Comparison of ENCODE assay signal across 27 mouse cellular contexts in genomic region chr8:104866844-104867531, GRCm38 (mm10). TPM values are rescaled to one million over a fixed set of nuclear protein-coding genes. Genes with fewer than 3 reads are reported as not detected.
ATAC-seq lines count a peak whose summit lies in the region.
"Not testable (repeated sequence)": the region's sequence is repeated elsewhere in the genome, so short reads cannot be mapped to it uniquely, and the experiment has no call there.
"Had no signal": no experiment of that assay in that cellular context is flagged by ENCODE, and none has a peak within 500 bp of the region (broad histone marks: within the 10 kb centered on the region; RNA-seq: fewer than 3 reads in every experiment).

No protein-coding gene starts in this region.

- WGBS in intestine, embryonic 15.5 days, result no CpG with 5 or more reads among the region's 4 CpGs
- no CpG with 5 or more reads among the region's 4 CpGs for WGBS in liver, embryonic 16.5 days (ENCODE audit: insufficient replicate concordance)
- WGBS in stomach, embryonic 16.5 days, result no CpG with 5 or more reads among the region's 4 CpGs

- H3K4me1 ChIP-seq in intestine, embryonic 15.5 days (replicated peaks); liver, embryonic 16.5 days (ENCODE audit: control insufficient read depth, low read depth, low read length); stomach, embryonic 16.5 days (ENCODE audit: control insufficient read depth, insufficient read depth, low read length): not testable (repeated sequence)

- not testable (repeated sequence) for H3K9ac ChIP-seq in intestine, embryonic 15.5 days; liver, embryonic 16.5 days (ENCODE audit: low read depth, low read length); stomach, embryonic 16.5 days (ENCODE audit: low read length)

- H3K4me3 ChIP-seq in intestine, embryonic 15.5 days (replicated peaks); liver, embryonic 16.5 days (ENCODE audit: low read depth, low read length); stomach, embryonic 16.5 days (replicated peaks; ENCODE audit: low read length): not testable (repeated sequence)

- H3K27me3 ChIP-seq in intestine, embryonic 15.5 days (replicated peaks); liver, embryonic 16.5 days (ENCODE audit: control insufficient read depth, insufficient read depth, low read depth, low read length); stomach, embryonic 16.5 days (ENCODE audit: control insufficient read depth, insufficient read depth, low read length): not testable (repeated sequence)

- not testable (repeated sequence) for H3K9me3 ChIP-seq in intestine, embryonic 15.5 days; liver, embryonic 16.5 days (replicated peaks; ENCODE audit: control insufficient read depth, low read length); stomach, embryonic 16.5 days (replicated peaks; ENCODE audit: control insufficient read depth, low read length)

- not testable (repeated sequence) for H3K27ac ChIP-seq in intestine, embryonic 15.5 days; liver, embryonic 16.5 days (ENCODE audit: low read length); stomach, embryonic 16.5 days (ENCODE audit: low read length)

- not testable (repeated sequence) for H3K36me3 ChIP-seq in intestine, embryonic 15.5 days; liver, embryonic 16.5 days (ENCODE audit: control insufficient read depth, insufficient read depth); stomach, embryonic 16.5 days (ENCODE audit: control insufficient read depth, insufficient read depth, low read length)

- H3K4me2 ChIP-seq in intestine, embryonic 15.5 days (replicated peaks); liver, embryonic 16.5 days (ENCODE audit: low read depth, low read length); stomach, embryonic 16.5 days (ENCODE audit: low read depth, low read length): not testable (repeated sequence)

- ATAC-seq in CD4-positive, CD25-positive, alpha-beta regulatory T cell, adult 4 months, result peak; percentile 98
- peak; percentile 42 for ATAC-seq in granulocyte monocyte progenitor cell, adult 5-6 weeks (replicated peaks; ENCODE audit: poor library complexity, severe bottlenecking)
- peak; percentile 97 for ATAC-seq in intestine, embryonic 15.5 days
- ATAC-seq in liver, embryonic 16.5 days (ENCODE audit: low read depth), result peak; percentile 59; the same call in 1 of the 2 replicates
- peak; percentile 77 for ATAC-seq in megakaryocyte progenitor cell, adult 5-6 weeks (replicated peaks; ENCODE audit: poor library complexity)
- ATAC-seq in stomach, embryonic 16.5 days (ENCODE audit: insufficient read depth, low FRiP score), result peak; percentile 86

RNA-seq across cellular contexts. Expression of gene Ces2c, which starts 20.1 kb away (rescaled TPM):
- 10 to 100 TPM; 22.1 to 39.8 TPM for polyA plus RNA-seq in CD4-positive, CD25-positive, alpha-beta regulatory T cell, adult 4 months (2017; shearing (Covaris generic))
- total RNA-seq in granulocyte monocyte progenitor cell, adult 5-6 weeks (2014; fragmentation: Nextera tagmentation), result not detected in 2 replicates
- not detected in 2 replicates for total RNA-seq in granulocyte monocyte progenitor cell, adult 5-6 weeks (2017)
- polyA plus RNA-seq in intestine, embryonic 15.5 days (2015; fragmentation: Nextera tagmentation; extraction: Ambion mirVana), result 1.1 and 1.6 TPM in 2 replicates
- polyA plus RNA-seq in liver, embryonic 16.5 days (2015; fragmentation: Nextera tagmentation; extraction: Ambion mirVana), result 0.16 and 0.37 TPM in 2 replicates
- not detected in 2 replicates for total RNA-seq in megakaryocyte progenitor cell, adult 5-6 weeks (2015)
- total RNA-seq in megakaryocyte progenitor cell, adult 5-6 weeks (2017), result not detected in 2 replicates
- 1.4 and 2.2 TPM in 2 replicates for polyA plus RNA-seq in stomach, embryonic 16.5 days (2015; fragmentation: Nextera tagmentation; extraction: Ambion mirVana)
- total RNA-seq: adrenal gland, adult 2 months; adrenal gland, postnatal 14 days; heart, adult 2 months; heart, postnatal 14 days; heart, postnatal 4 days had no signal
- polyA plus RNA-seq: adrenal gland, adult 2 months; cerebellum, adult 2 months; embryonic facial prominence, embryonic 10.5 days; embryonic facial prominence, embryonic 13.5 days; erythroblast, embryonic 14.5 days; forebrain, embryonic 12.5 days; forebrain, embryonic 15.5 days; G1E; heart, adult 2 months; heart, embryonic 10.5 days; heart, embryonic 13.5 days; hindbrain, embryonic 12.5 days; hindbrain, embryonic 15.5 days; Patski had no signal

RNA-seq across cellular contexts. Expression of gene Ces2b, which starts 35.6 kb away (rescaled TPM):
- not detected for polyA plus RNA-seq in CD4-positive, CD25-positive, alpha-beta regulatory T cell, adult 4 months (2017; shearing (Covaris generic))
- total RNA-seq in granulocyte monocyte progenitor cell, adult 5-6 weeks (2014; fragmentation: Nextera tagmentation), result not detected in 2 replicates
- total RNA-seq in granulocyte monocyte progenitor cell, adult 5-6 weeks (2017), result not detected in 2 replicates
- 0.41 and 0.51 TPM in 2 replicates for polyA plus RNA-seq in intestine, embryonic 15.5 days (2015; fragmentation: Nextera tagmentation; extraction: Ambion mirVana)
- 0.37 and 0.48 TPM in 2 replicates for polyA plus RNA-seq in liver, embryonic 16.5 days (2015; fragmentation: Nextera tagmentation; extraction: Ambion mirVana)
- not detected in 2 replicates for total RNA-seq in megakaryocyte progenitor cell, adult 5-6 weeks (2015)
- 0.20 and 0.21 TPM in 2 replicates for total RNA-seq in megakaryocyte progenitor cell, adult 5-6 weeks (2017)
- polyA plus RNA-seq in stomach, embryonic 16.5 days (2015; fragmentation: Nextera tagmentation; extraction: Ambion mirVana), result 1.0 and 1.5 TPM in 2 replicates
- total RNA-seq: CH12.LX; gastrocnemius, postnatal 25 days had no signal
- polyA plus RNA-seq: adrenal gland, adult 2 months; cerebellum, adult 2 months; erythroblast, embryonic 14.5 days; G1E; heart, embryonic 10.5 days; heart, embryonic 16.5 days; Patski had no signal

RNA-seq across cellular contexts. Expression of gene Ces2e, which starts 59.1 kb away (rescaled TPM):
- polyA plus RNA-seq in CD4-positive, CD25-positive, alpha-beta regulatory T cell, adult 4 months (2017; shearing (Covaris generic)), result not detected
- total RNA-seq in granulocyte monocyte progenitor cell, adult 5-6 weeks (2014; fragmentation: Nextera tagmentation), result not detected in 2 replicates
- not detected in 2 replicates for total RNA-seq in granulocyte monocyte progenitor cell, adult 5-6 weeks (2017)
- polyA plus RNA-seq in intestine, embryonic 15.5 days (2015; fragmentation: Nextera tagmentation; extraction: Ambion mirVana), result 25.4 and 34.4 TPM in 2 replicates
- polyA plus RNA-seq in liver, embryonic 16.5 days (2015; fragmentation: Nextera tagmentation; extraction: Ambion mirVana), result 3.5 and 4.0 TPM in 2 replicates
- total RNA-seq in megakaryocyte progenitor cell, adult 5-6 weeks (2015), result not detected in 2 replicates
- total RNA-seq in megakaryocyte progenitor cell, adult 5-6 weeks (2017), result not detected in 2 replicates
- polyA plus RNA-seq in stomach, embryonic 16.5 days (2015; fragmentation: Nextera tagmentation; extraction: Ambion mirVana), result 5.6 and 7.9 TPM in 2 replicates
- total RNA-seq: gastrocnemius, adult 8-10 months had no signal
- polyA plus RNA-seq: embryonic facial prominence, embryonic 10.5 days; erythroblast, embryonic 14.5 days; forebrain, embryonic 12.5 days; forebrain, embryonic 15.5 days; G1E; heart, embryonic 10.5 days; heart, embryonic 13.5 days; hindbrain, embryonic 12.5 days; hindbrain, embryonic 15.5 days; Patski had no signal

Comparison
In these comparisons a context has a peak if more than half of its experiments do, and no peak if none do; other contexts are left out.
1. ATAC-seq: peak in every context shown above with its lines; median percentile 98 in CD4-positive, CD25-positive, alpha-beta regulatory T cell, adult 4 months; 97 in intestine, embryonic 15.5 days; 86 in stomach, embryonic 16.5 days; 77 in megakaryocyte progenitor cell, adult 5-6 weeks; 59 in liver, embryonic 16.5 days; 42 in granulocyte monocyte progenitor cell, adult 5-6 weeks.